In genomic region chr4:8210452-8210851, GRCm38 (mm10) we compare ENCODE assay signal across 15 mouse cellular contexts.
"Had no signal": no experiment of that assay in that cellular context is flagged by ENCODE, and none has a peak within 500 bp of the region (broad histone marks: within the 10 kb centered on the region; RNA-seq: fewer than 3 reads in every experiment).

No protein-coding gene starts in this region.

- H3K4me3 ChIP-seq: layer of hippocampus, adult 2 months; limb, embryonic 10.5 days; liver, embryonic 15.5 days; midbrain, embryonic 10.5 days; midbrain, embryonic 15.5 days; neural tube, embryonic 13.5 days had no signal

- H3K4me1 ChIP-seq: liver, embryonic 15.5 days; midbrain, embryonic 10.5 days; midbrain, embryonic 15.5 days; neural tube, embryonic 13.5 days had no signal

- DNase-seq: kidney, adult 8-10 months; kidney, postnatal 25 days; lung, embryonic 14.5 days; lung, postnatal 10 days; lung, postnatal 4 days; retina, postnatal 1 day; right cerebral cortex, postnatal 4 days; spleen, adult 18-20 months; thymus, postnatal 4 days had no signal
